Mouse (Mus musculus): Measurements from ENCODE around the gene Hmbs.

Gene Hmbs

GRCm38 (mm10) chr9:44288959-44289291 lies 55.1 kb downstream of the Hmbs start:
- DNase-seq (ENCODE audit: low spot score), result no peak

GRCm38 (mm10) chr9:44288076-44288958 lies 55.7 kb downstream of the Hmbs start, which contains the start of gene Abcg4:
Gene Abcg4 (minus strand): TSS chr9:44288615.
- no peak for DNase-seq (ENCODE audit: low spot score)

- DNase-seq (ENCODE audit: low spot score), result no peak
Observed at GRCm38 (mm10) chr9:44287401-44288075, 56.5 kb downstream of the Hmbs start.

- DNase-seq (ENCODE audit: low spot score), result no peak
Observed at GRCm38 (mm10) chr9:44287003-44287400, 57.0 kb downstream of the Hmbs start.

Measured in urinary bladder, postnatal 25 days (tissue).